18 mouse cellular contexts compared by ENCODE assay signal in the genomic region with DNA sequence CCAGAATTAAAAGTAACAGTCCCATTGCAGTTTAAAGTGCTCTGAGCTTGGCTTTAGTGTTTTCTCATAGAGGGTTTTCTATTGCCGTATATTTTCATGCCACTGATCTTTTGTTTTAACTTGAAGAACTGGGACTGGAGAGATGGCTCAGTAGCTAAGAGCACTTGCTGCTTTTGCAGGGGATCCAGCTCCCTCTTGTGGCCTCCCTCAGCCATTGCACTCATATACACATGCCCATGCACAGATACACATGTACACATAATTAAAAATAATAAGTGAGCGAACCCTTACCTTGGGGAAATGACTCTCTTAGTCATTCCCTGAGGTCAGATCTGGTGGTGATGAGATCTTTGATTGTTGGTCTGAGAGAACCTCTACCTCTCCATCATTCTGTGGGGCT.
DNase-seq lines count a peak whose midpoint lies in the region; TF ChIP-seq lines count a peak whose summit lies in the region.
"Had no signal": no experiment of that assay in that cellular context is flagged by ENCODE, and none has a peak within 500 bp of the region (broad histone marks: within the 10 kb centered on the region; RNA-seq: fewer than 3 reads in every experiment).

No protein-coding gene starts in this region.

- peak; percentile 40 for TF ChIP-seq CTCF in layer of hippocampus, adult 2 months (conservative IDR thresholded peaks at IDR 0.05)
- peak; percentile 21; the same call in 1 of the 2 replicates for TF ChIP-seq CTCF in brain, embryonic 14.5 days (IDR thresholded peaks at IDR 0.05; ENCODE audit: borderline replicate concordance, extremely low read depth, insufficient read depth, insufficient read length)

- H3K27ac ChIP-seq in layer of hippocampus, adult 2 months, result no peak overlapping the region
- H3K27ac ChIP-seq: embryonic facial prominence, embryonic 12.5 days; heart, embryonic 15.5 days; hindbrain, embryonic 15.5 days; intestine, embryonic 15.5 days; limb, embryonic 15.5 days; midbrain, embryonic 12.5 days had no signal

- no peak overlapping the region for H3K4me3 ChIP-seq in layer of hippocampus, adult 2 months
- H3K4me3 ChIP-seq: embryonic facial prominence, embryonic 12.5 days; heart, embryonic 15.5 days; hindbrain, embryonic 15.5 days; intestine, embryonic 15.5 days; limb, embryonic 15.5 days; midbrain, embryonic 12.5 days had no signal

- TF ChIP-seq POLR2A in brain, embryonic 14.5 days (IDR thresholded peaks at IDR 0.05; ENCODE audit: borderline replicate concordance, extremely low read depth, insufficient read depth, insufficient read length, poor library complexity, severe bottlenecking), result no peak

- DNase-seq in layer of hippocampus, adult 2 months (ENCODE audit: low spot score in 2 of 2), result no peak
- no peak for DNase-seq in layer of hippocampus, postnatal 25 days (ENCODE audit: extremely low spot score in 1 of 2, low spot score in 1 of 2)
- DNase-seq in A20 (ENCODE audit: low read depth, low spot score), result peak; percentile 16
- DNase-seq in ES-CJ7 (ENCODE audit: low read depth, low spot score), result peak; percentile 54
- no peak for DNase-seq in brain, embryonic 14.5 days (ENCODE audit: low read depth)
- no peak for DNase-seq in urinary bladder, adult 18-20 months (ENCODE audit: low spot score in 2 of 2)
- DNase-seq in heart, postnatal 4 days, result no peak
- DNase-seq: cerebellum, adult 18-20 months; cerebellum, postnatal 25 days; left cerebral cortex, postnatal 4 days; lung, postnatal 10 days; thymus, postnatal 14 days had no signal

Comparison
In these comparisons a context has a peak if more than half of its experiments do, and no peak if none do; other contexts are left out.
1. DNase-seq: peak in A20 (single experiment) and ES-CJ7 (single experiment); none in layer of hippocampus, adult 2 months (0 of 2), layer of hippocampus, postnatal 25 days (0 of 2), brain, embryonic 14.5 days (single experiment), urinary bladder, adult 18-20 months (0 of 2) and heart, postnatal 4 days (single experiment).